Mouse (Mus musculus): ENCODE measurements around the gene Bicral.

GRCm38 (mm10) chr17:46823091-46823490 lies 35.2 kb downstream of the Bicral start:
- no peak for TF ChIP-seq CTCF (conservative IDR thresholded peaks at IDR 0.05; ENCODE audit: insufficient read depth, insufficient read length, low read depth, low read length)
- TF ChIP-seq POLR2A (IDR thresholded peaks at IDR 0.05; ENCODE audit: low read depth, low read length): no peak
